Mouse (Mus musculus) c-Kit-positive CD71-positive TER-119-positive erythroid progenitor cells, embryonic 14.5 days (primary cell): ENCODE data around the gene Gm4070.
"Not testable (repeated sequence)": the region's sequence is repeated elsewhere in the genome, so short reads cannot be mapped to it uniquely, and the experiment has no call there.

Experiments used
- DNase-seq: peaks from one replicate; pipeline ENCODE4 v3.0.0-alpha.2; 2013; ENCODE audit warnings: low spot score

The Gm4070 gene

GRCm38 (mm10) chr7:105953812-105954211 lies at the start of gene Gm4070:
TSS of gene Gm4070 (minus strand) at chr7:105953967.
- DNase-seq: not testable (repeated sequence)

GRCm38 (mm10) chr7:105954540-105954939 lies 773 bp upstream of the Gm4070 start:
- not testable (repeated sequence) for DNase-seq

GRCm38 (mm10) chr7:105952408-105952807 lies 1.4 kb downstream of the Gm4070 start:
- not testable (repeated sequence) for DNase-seq

GRCm38 (mm10) chr7:105945238-105945637 lies 8.5 kb downstream of the Gm4070 start:
- not testable (repeated sequence) for DNase-seq

GRCm38 (mm10) chr7:105932132-105932531 lies 21.6 kb downstream of the Gm4070 start:
- not testable (repeated sequence) for DNase-seq

GRCm38 (mm10) chr7:105883588-105884336 lies 70.0 kb downstream of the Gm4070 start:
- DNase-seq: not testable (repeated sequence)

GRCm38 (mm10) chr7:105879717-105880484 lies 73.9 kb downstream of the Gm4070 start:
- DNase-seq: not testable (repeated sequence)

- DNase-seq: not testable (repeated sequence)
These were observed 97.8 kb downstream of the Gm4070 start for GRCm38 (mm10) chr7:105855718-105856560.
